Mouse (Mus musculus) olfactory bulb, adult 2 months (tissue): ENCODE results near the gene Fam160a1.

Source experiments
- CTCF ChIP-seq: fragments of 200-500 bp; IDR thresholded peaks from 2 replicates; pipeline ENCODE4 v1.5.1; 2012; ENCODE audit warnings: low read depth, mild to moderate bottlenecking, low read length, moderate library complexity; ENCODE audit not compliant: insufficient read depth
- POLR2A ChIP-seq: fragments of 200-500 bp; IDR thresholded peaks from 2 replicates; pipeline ENCODE4 v1.6.1; 2012; ENCODE audit warnings: mild to moderate bottlenecking, low read depth, low read length, moderate library complexity; ENCODE audit not compliant: insufficient read depth

DNA sequence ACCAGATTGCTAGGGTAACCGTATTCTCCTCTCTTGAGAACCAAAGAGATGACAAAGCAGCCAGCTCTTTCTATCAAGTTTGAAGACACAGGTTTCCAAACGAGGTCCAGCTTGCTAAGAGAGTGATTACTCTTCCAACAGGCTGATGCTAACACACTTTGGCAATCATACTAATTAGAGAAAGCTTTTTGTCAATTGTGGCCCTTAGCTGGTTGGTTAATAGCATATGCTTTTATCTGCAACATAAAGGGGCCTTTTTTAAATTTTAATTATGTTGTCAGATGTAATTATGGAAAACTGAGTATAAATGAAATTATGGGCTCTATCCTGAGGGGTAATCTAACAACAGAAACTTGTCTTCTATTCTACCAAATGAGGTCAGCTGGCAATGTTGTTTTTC is 89.9 kb downstream of the Fam160a1 start:
- no peak for TF ChIP-seq CTCF
- no peak for TF ChIP-seq POLR2A
